In genomic region chr6:120991857-120992256, GRCm38 (mm10) we compare ENCODE assay signal across 31 mouse cellular contexts.
DNase-seq lines count a peak whose midpoint lies in the region; ATAC-seq lines count a peak whose summit lies in the region.
"Had no signal": no experiment of that assay in that cellular context is flagged by ENCODE, and none has a peak within 500 bp of the region (broad histone marks: within the 10 kb centered on the region; RNA-seq: fewer than 3 reads in every experiment).

No protein-coding gene starts in this region.

- H3K4me1 ChIP-seq in heart, embryonic 11.5 days (ENCODE audit: control insufficient read depth, insufficient read depth, low read length): peaks cover 26% of the 10 kb centered on the region
- H3K4me1 ChIP-seq in liver, embryonic 15.5 days (replicated peaks): peaks cover 19% of the 10 kb centered on the region
- H3K4me1 ChIP-seq in liver, embryonic 16.5 days (ENCODE audit: control insufficient read depth, low read depth, low read length): peaks cover 10% of the 10 kb centered on the region
- H3K4me1 ChIP-seq: stomach, embryonic 15.5 days had no signal

- 47% methylated on average over 6 of the region's 6 CpGs for WGBS in heart, embryonic 11.5 days (ENCODE audit: insufficient replicate concordance)
- 44% methylated on average over 6 of the region's 6 CpGs for WGBS in liver, embryonic 15.5 days (ENCODE audit: insufficient replicate concordance)
- 46% methylated on average over 6 of the region's 6 CpGs for WGBS in liver, embryonic 16.5 days (ENCODE audit: insufficient replicate concordance)

- intact Hi-C loops in heart, postnatal 25 days (cut with DNase I): no loop called here

- no peaks in the 10 kb centered on the region for H3K9me3 ChIP-seq in heart, embryonic 11.5 days (replicated peaks; ENCODE audit: control insufficient read depth, low read length)
- H3K9me3 ChIP-seq in liver, embryonic 15.5 days (replicated peaks): no peaks in the 10 kb centered on the region
- H3K9me3 ChIP-seq in liver, embryonic 16.5 days (replicated peaks; ENCODE audit: control insufficient read depth, low read length): no peaks in the 10 kb centered on the region
- H3K9me3 ChIP-seq: G1E; heart, embryonic 13.5 days; limb, embryonic 12.5 days; neural tube, embryonic 15.5 days; stomach, embryonic 15.5 days had no signal

- no peak overlapping the region for H3K4me2 ChIP-seq in heart, embryonic 11.5 days
- H3K4me2 ChIP-seq in liver, embryonic 15.5 days: no peak overlapping the region
- H3K4me2 ChIP-seq in liver, embryonic 16.5 days (ENCODE audit: low read depth, low read length): no peak overlapping the region
- H3K4me2 ChIP-seq: heart, embryonic 13.5 days; limb, embryonic 12.5 days; neural tube, embryonic 15.5 days; stomach, embryonic 15.5 days had no signal

- peak overlapping the region; percentile 7; the same call in 1 of the 2 replicates for H3K27ac ChIP-seq in heart, embryonic 11.5 days (ENCODE audit: low read depth, low read length)
- no peak overlapping the region for H3K27ac ChIP-seq in liver, embryonic 15.5 days (replicated peaks)
- no peak overlapping the region for H3K27ac ChIP-seq in liver, embryonic 16.5 days (ENCODE audit: low read length)
- H3K27ac ChIP-seq: heart, embryonic 13.5 days; limb, embryonic 12.5 days; neural tube, embryonic 15.5 days; stomach, embryonic 15.5 days had no signal

- no peaks in the 10 kb centered on the region for H3K27me3 ChIP-seq in heart, embryonic 11.5 days (ENCODE audit: control insufficient read depth, insufficient read depth, low read length)
- no peaks in the 10 kb centered on the region for H3K27me3 ChIP-seq in liver, embryonic 15.5 days
- no peaks in the 10 kb centered on the region for H3K27me3 ChIP-seq in liver, embryonic 16.5 days (ENCODE audit: control insufficient read depth, insufficient read depth, low read depth, low read length)
- H3K27me3 ChIP-seq: heart, embryonic 13.5 days; limb, embryonic 12.5 days; neural tube, embryonic 15.5 days; stomach, embryonic 15.5 days had no signal

- DNase-seq in heart, postnatal 25 days (ENCODE audit: low spot score): no peak
- DNase-seq in liver: no peak
- DNase-seq in spleen, postnatal 36 days (ENCODE audit: low spot score in 2 of 2): peak; percentile 48 to 67
- DNase-seq in left cerebral cortex, adult 9 months (ENCODE audit: low spot score in 2 of 2): no peak
- no peak for DNase-seq in right cerebral cortex, postnatal 25 days
- DNase-seq: adrenal gland, postnatal 25 days; cerebellum, adult 18-20 months; cerebellum, postnatal 10 days; gastrocnemius, postnatal 25 days; heart, adult 18-20 months; heart, postnatal 14 days; kidney, adult 9 months; kidney, postnatal 14 days; layer of hippocampus, adult 9-11 months; lung, adult 18-20 months; lung, postnatal 4 days; midbrain, embryonic 14.5 days; retina, postnatal 1 day; right cerebral cortex, postnatal 14 days; thymus, postnatal 14 days had no signal

- H3K4me3 ChIP-seq in heart, embryonic 11.5 days (ENCODE audit: low read depth, low read length): no peak overlapping the region
- no peak overlapping the region for H3K4me3 ChIP-seq in liver, embryonic 15.5 days (replicated peaks)
- H3K4me3 ChIP-seq in liver, embryonic 16.5 days (ENCODE audit: low read depth, low read length): no peak overlapping the region
- H3K4me3 ChIP-seq: heart, embryonic 13.5 days; limb, embryonic 12.5 days; neural tube, embryonic 15.5 days; stomach, embryonic 15.5 days had no signal

- 0 out of 2 replicates have a peak, but pooled peaks have one; percentile 22 for ATAC-seq in heart, embryonic 11.5 days (replicated peaks; ENCODE audit: insufficient number of reproducible peaks, low FRiP score, low TSS enrichment)
- ATAC-seq in liver, embryonic 15.5 days (ENCODE audit: insufficient read depth): peak; percentile 72
- ATAC-seq in liver, embryonic 16.5 days (ENCODE audit: low read depth): peak; percentile 70
- ATAC-seq: forebrain, embryonic 14.5 days; intestine, embryonic 16.5 days; lung, postnatal 0 days had no signal

- no peak overlapping the region for H3K9ac ChIP-seq in heart, embryonic 11.5 days (ENCODE audit: low read depth, low read length)
- no peak overlapping the region for H3K9ac ChIP-seq in liver, embryonic 15.5 days
- no peak overlapping the region for H3K9ac ChIP-seq in liver, embryonic 16.5 days (ENCODE audit: low read depth, low read length)
- H3K9ac ChIP-seq: heart, embryonic 13.5 days; limb, embryonic 12.5 days; neural tube, embryonic 15.5 days; stomach, embryonic 15.5 days had no signal

- no peaks in the 10 kb centered on the region; the same call in 1 of the 2 replicates for H3K36me3 ChIP-seq in heart, embryonic 11.5 days (ENCODE audit: control insufficient read depth, insufficient read depth, low read length)
- H3K36me3 ChIP-seq in liver, embryonic 15.5 days (replicated peaks): peaks cover 21% of the 10 kb centered on the region
- no peaks in the 10 kb centered on the region; the same call in 1 of the 2 replicates for H3K36me3 ChIP-seq in liver, embryonic 16.5 days (ENCODE audit: control insufficient read depth, insufficient read depth)
- H3K36me3 ChIP-seq: limb, embryonic 12.5 days; stomach, embryonic 15.5 days had no signal

Comparison
In these comparisons a context has a peak if more than half of its experiments do, and no peak if none do; other contexts are left out.
1. ATAC-seq: peak in every context shown above with its lines; median percentile 72 in liver, embryonic 15.5 days; 70 in liver, embryonic 16.5 days; 22 in heart, embryonic 11.5 days.
2. DNase-seq: peak in spleen, postnatal 36 days (2 of 2); none in heart, postnatal 25 days (single experiment), liver (single experiment), left cerebral cortex, adult 9 months (0 of 2) and right cerebral cortex, postnatal 25 days (single experiment).